Mouse (Mus musculus) layer of hippocampus, adult 8-10 months (tissue): Measurements from ENCODE around the gene Kcnc1. TPM values are rescaled to one million over a fixed set of nuclear protein-coding genes. Genes with fewer than 3 reads are reported as not detected.

Source experiments
- DNase-seq, 2 experiments: peaks; one replicate each; pipeline ENCODE4 v3.0.0; 2022; ENCODE audit warnings: low spot score in 2 of 2
- total RNA-seq, 4 experiments: library from RNA; stranded (reverse); gene quantifications; 2 replicates each; pipeline ENCODE4 v1.2.4; 2022

The Kcnc1 gene
- total RNA-seq, 4 experiments from 2014 or later = 103 to 134 (median 116) TPM

DNA sequence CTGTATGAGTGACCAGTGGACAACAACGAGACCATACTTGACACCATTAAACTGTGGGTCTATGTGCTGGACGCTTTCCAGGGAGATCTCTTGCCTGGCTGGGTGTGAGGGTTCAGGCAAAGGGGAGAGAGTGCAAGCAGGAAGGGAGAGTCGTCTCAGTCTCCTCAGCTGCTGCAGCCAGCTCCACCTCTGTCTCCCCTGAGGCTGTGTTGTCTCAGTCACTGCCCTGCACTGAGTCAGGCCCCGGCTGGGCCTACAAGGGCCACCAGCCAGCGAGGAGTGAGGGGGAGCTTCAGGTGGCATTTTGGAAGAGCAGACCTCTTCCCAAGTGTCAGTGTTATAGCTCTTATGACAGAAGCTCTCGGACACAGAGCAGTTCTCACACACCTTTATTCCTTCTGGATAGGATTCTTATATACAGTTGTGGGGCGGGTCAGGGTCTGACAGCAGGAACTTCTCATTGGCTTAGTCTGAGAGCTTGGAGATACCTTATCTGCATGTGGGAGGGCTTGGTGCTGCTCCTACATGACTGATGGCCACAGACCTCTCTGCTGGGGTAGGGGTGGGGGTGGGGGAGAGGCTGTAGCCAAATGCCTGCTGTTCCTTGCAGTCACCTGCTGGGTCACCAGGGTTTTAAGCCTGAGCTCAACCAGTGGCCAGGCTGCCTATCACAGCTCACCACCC lies 74.9 kb downstream of the Kcnc1 start:
- no peak for DNase-seq

DNA sequence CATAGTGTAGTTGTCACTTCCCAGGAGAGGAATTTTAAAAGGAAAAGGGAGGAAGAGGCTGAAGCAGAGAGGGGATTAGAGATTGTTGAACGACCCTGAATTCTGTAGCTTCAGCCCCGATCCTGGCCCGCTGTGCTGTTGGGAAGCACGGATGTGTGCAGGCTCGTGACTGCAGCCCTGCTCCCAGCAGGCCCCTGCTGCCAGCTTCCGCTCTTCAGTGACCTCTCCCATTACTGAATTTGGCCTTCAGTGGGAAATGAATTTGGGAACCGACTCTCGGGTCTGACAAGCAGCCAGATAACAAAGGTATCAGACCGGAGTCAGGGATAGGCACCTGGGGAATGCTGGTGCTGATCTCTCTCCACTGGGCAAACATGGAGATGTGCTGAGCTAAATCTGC lies 76.8 kb downstream of the Kcnc1 start:
- DNase-seq = no peak

GRCm38 (mm10) chr7:46475464-46475863 lies 79.2 kb downstream of the Kcnc1 start:
- DNase-seq = no peak

DNA sequence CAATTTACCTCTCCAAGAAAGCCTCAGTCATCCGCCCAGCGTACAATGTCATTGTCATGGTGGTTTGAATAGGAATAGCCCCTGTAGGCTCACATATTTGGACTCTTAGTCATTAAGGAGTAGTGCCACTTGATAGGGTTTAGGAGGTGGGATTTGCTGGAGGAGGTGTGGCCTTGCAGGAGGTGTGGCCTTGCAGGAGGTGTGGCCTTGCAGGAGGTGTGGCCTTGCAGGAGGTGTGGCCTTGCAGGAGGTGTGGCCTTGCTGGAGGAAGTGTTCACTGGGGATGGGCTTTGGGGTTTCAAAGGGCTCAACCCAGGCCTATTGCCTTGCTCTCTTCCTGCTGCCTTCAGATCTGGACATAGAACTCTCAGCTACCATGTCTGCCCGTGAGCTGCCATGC lies 81.2 kb downstream of the Kcnc1 start:
- DNase-seq = no peak

GRCm38 (mm10) chr7:46479793-46480192 lies 83.5 kb downstream of the Kcnc1 start:
- no peak for DNase-seq

GRCm38 (mm10) chr7:46482099-46482531 lies 85.8 kb downstream of the Kcnc1 start:
- DNase-seq = no peak

DNA sequence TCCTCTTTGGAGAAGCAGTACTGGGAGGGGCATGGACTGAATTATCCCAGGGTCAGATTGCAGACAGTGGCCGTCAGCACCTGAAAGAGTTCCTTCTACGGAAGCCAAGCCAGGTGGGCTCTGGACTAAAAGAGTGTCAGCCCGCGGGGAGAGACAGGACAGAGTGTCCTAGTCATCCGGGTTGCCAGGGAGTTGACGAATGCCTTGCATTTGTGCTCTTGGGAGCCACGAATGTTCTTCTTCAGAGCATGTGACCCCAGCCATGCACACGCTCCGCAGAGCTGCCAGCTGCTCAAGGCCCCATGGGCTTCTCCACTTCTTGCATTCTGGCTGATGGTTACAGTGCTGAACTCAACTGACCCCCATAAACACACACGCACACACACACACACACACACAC lies 86.8 kb downstream of the Kcnc1 start:
- no peak for DNase-seq

- DNase-seq = no peak
These were observed 87.9 kb downstream of the Kcnc1 start for GRCm38 (mm10) chr7:46484223-46484622.

DNA sequence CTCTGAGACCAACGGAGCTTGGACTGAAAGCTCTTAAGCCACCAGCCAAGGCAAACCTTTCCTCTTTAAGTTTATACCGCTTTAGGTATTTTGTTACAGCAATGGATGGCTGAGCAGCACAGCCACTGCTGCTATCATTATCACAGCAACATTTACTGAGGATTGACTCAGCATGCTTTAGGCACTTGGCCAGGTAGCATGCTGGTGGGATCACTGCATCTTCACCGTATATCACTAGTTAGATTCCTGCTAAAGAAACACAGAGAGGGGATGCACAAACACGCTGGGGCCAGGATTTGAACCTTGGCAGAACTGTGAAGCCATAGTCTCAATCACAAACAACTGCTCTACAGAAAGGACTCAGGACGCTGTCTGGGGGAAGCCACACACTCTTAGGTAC lies 90.5 kb downstream of the Kcnc1 start:
- DNase-seq = no peak

- no peak for DNase-seq
These were observed 91.1 kb downstream of the Kcnc1 start for GRCm38 (mm10) chr7:46487354-46487753.

Other genes with a start within 250 kb of the Kcnc1 start
- 10 to 100 TPM; 39.0 to 52.6 (median 45.1) TPM for gene Abcc8, start 216.5 kb upstream of the Kcnc1 start, total RNA-seq
- under 1 TPM; 0.16 to 0.74 (median 0.25) TPM for gene Ush1c, start 158.0 kb upstream of the Kcnc1 start, total RNA-seq
- under 1 TPM in 3 of 4 experiments, not detected in 1; 0.19 to 0.27 (median 0.23) TPM for gene Otog, start 155.5 kb upstream of the Kcnc1 start, total RNA-seq
- gene Myod1, start 20.0 kb upstream of the Kcnc1 start, total RNA-seq = under 1 TPM in 1 of 4 experiments, not detected in 3; 0.24 TPM
- 10 to 100 TPM; 47.2 to 59.9 (median 51.2) TPM for gene Sergef, start 243.3 kb downstream of the Kcnc1 start, total RNA-seq